Mouse (Mus musculus): Measurements from ENCODE around the gene Dusp22.
A peak's percentile ranks its signal among the peaks of the same experiment; 100 is the strongest.

Dusp22 gene

GRCm38 (mm10) chr13:30659613-30660505, at the start of gene Dusp22:
Dusp22 (plus strand) TSS chr13:30659999.
- peak; percentile 82 to 88 for DNase-seq (ENCODE audit: low spot score in 2 of 2)

GRCm38 (mm10) chr13:30612079-30612794, 47.6 kb upstream of the Dusp22 start:
- DNase-seq (ENCODE audit: low spot score in 2 of 2): no peak

- no peak for DNase-seq (ENCODE audit: low spot score in 2 of 2)
Observed at GRCm38 (mm10) chr13:30619684-30620083, 40.1 kb upstream of the Dusp22 start.

GRCm38 (mm10) chr13:30628195-30629048, 31.4 kb upstream of the Dusp22 start:
- DNase-seq (ENCODE audit: low spot score in 2 of 2): no peak

GRCm38 (mm10) chr13:30629794-30630410, 29.9 kb upstream of the Dusp22 start:
- DNase-seq (ENCODE audit: low spot score in 2 of 2): no peak

GRCm38 (mm10) chr13:30632998-30633397, 26.8 kb upstream of the Dusp22 start:
- DNase-seq (ENCODE audit: low spot score in 2 of 2): no peak

GRCm38 (mm10) chr13:30636453-30636852, 23.3 kb upstream of the Dusp22 start:
- no peak for DNase-seq (ENCODE audit: low spot score in 2 of 2)

- no peak for DNase-seq (ENCODE audit: low spot score in 2 of 2)
Observed at GRCm38 (mm10) chr13:30638378-30639115, 21.3 kb upstream of the Dusp22 start.

GRCm38 (mm10) chr13:30642053-30642452, 17.7 kb upstream of the Dusp22 start:
- DNase-seq (ENCODE audit: low spot score in 2 of 2): no peak

GRCm38 (mm10) chr13:30648461-30648860, 11.3 kb upstream of the Dusp22 start:
- DNase-seq (ENCODE audit: low spot score in 2 of 2): no peak

- no peak for DNase-seq (ENCODE audit: low spot score in 2 of 2)
Observed at GRCm38 (mm10) chr13:30649197-30649596, 10.6 kb upstream of the Dusp22 start.

GRCm38 (mm10) chr13:30650684-30651083, 9.1 kb upstream of the Dusp22 start:
- DNase-seq (ENCODE audit: low spot score in 2 of 2): no peak

- no peak for DNase-seq (ENCODE audit: low spot score in 2 of 2)
Observed at GRCm38 (mm10) chr13:30653051-30653450, 6.7 kb upstream of the Dusp22 start.

- no peak for DNase-seq (ENCODE audit: low spot score in 2 of 2)
Observed at GRCm38 (mm10) chr13:30654463-30654862, 5.3 kb upstream of the Dusp22 start.

- DNase-seq (ENCODE audit: low spot score in 2 of 2): no peak
Observed at GRCm38 (mm10) chr13:30656909-30657308, 2.9 kb upstream of the Dusp22 start.

- DNase-seq (ENCODE audit: low spot score in 2 of 2): no peak
Observed at GRCm38 (mm10) chr13:30657779-30658178, 2.0 kb upstream of the Dusp22 start.

- no peak for DNase-seq (ENCODE audit: low spot score in 2 of 2)
Observed at GRCm38 (mm10) chr13:30658201-30658996, 1.4 kb upstream of the Dusp22 start.

GRCm38 (mm10) chr13:30665261-30665660, 5.5 kb downstream of the Dusp22 start:
- DNase-seq (ENCODE audit: low spot score in 2 of 2): no peak

- DNase-seq (ENCODE audit: low spot score in 2 of 2): no peak
Observed at GRCm38 (mm10) chr13:30666537-30666936, 6.7 kb downstream of the Dusp22 start.

GRCm38 (mm10) chr13:30668301-30668700, 8.5 kb downstream of the Dusp22 start:
- no peak for DNase-seq (ENCODE audit: low spot score in 2 of 2)

Data from urinary bladder, adult 18-20 months (tissue).